ENCODE assay signal across 8 mouse cellular contexts in genomic region chr10:121626186-121626882, GRCm38 (mm10). TPM values are rescaled to one million over a fixed set of nuclear protein-coding genes. Genes with fewer than 3 reads are reported as not detected.
A peak's percentile ranks its signal among the peaks of the same experiment; 100 is the strongest.
DNase-seq lines count a peak whose midpoint lies in the region; ATAC-seq and TF ChIP-seq lines count a peak whose summit lies in the region.

Xpot (minus strand) TSS chr10:121626332.

- TF ChIP-seq CTCF in gastrocnemius, adult 2 months (IDR thresholded peaks at IDR 0.05), result peak; percentile 29
- no peak; the same call in 1 of the 2 replicates for TF ChIP-seq CTCF in hindbrain, postnatal 0 days (IDR thresholded peaks at IDR 0.05; ENCODE audit: low read depth)
- TF ChIP-seq CTCF in left cerebral cortex, adult 2 months (IDR thresholded peaks at IDR 0.05), result peak; percentile 10

- ATAC-seq in common myeloid progenitor, adult 5-6 weeks (replicated peaks; ENCODE audit: low read depth, poor library complexity, severe bottlenecking), result peak; percentile 96
- peak; percentile 100 for ATAC-seq in hindbrain, postnatal 0 days
- ATAC-seq in megakaryocyte, adult 5-6 weeks (ENCODE audit: poor library complexity, severe bottlenecking), result peak; percentile 93

- DNase-seq in ZHBTc4 (ENCODE audit: low read depth, low spot score), result peak; percentile 99
- DNase-seq in gastrocnemius, adult 2 months, result peak; percentile 99
- peak; percentile 99 for DNase-seq in hindbrain, postnatal 0 days (ENCODE audit: low spot score)
- peak; percentile 98 to 99 for DNase-seq in left cerebral cortex, adult 2 months (ENCODE audit: extremely low spot score in 1 of 2, low spot score in 2 of 2)
- DNase-seq in right cerebral cortex, adult 2 months (ENCODE audit: low spot score in 2 of 2), result peak; percentile 98 to 99
- DNase-seq in urinary bladder, postnatal 14 days (ENCODE audit: low spot score), result peak; percentile 99

- H3K4me3 ChIP-seq in gastrocnemius, adult 2 months, result peak within 1 kb of the TSS; percentile 93
- peak within 1 kb of the TSS; percentile 87 for H3K4me3 ChIP-seq in hindbrain, postnatal 0 days (ENCODE audit: low read length)
- H3K4me3 ChIP-seq in left cerebral cortex, adult 2 months, result peak within 1 kb of the TSS; percentile 81

- H3K27ac ChIP-seq in gastrocnemius, adult 2 months, result peak within 1 kb of the TSS; percentile 98
- peak within 1 kb of the TSS; percentile 90 for H3K27ac ChIP-seq in hindbrain, postnatal 0 days
- H3K27ac ChIP-seq in left cerebral cortex, adult 2 months, result peak within 1 kb of the TSS; percentile 90

- no peaks in the 10 kb centered on the region for H3K9me3 ChIP-seq in hindbrain, postnatal 0 days (ENCODE audit: low read length)

- under 1% methylated on average over 65 of the region's 70 CpGs for WGBS in hindbrain, postnatal 0 days

- H3K4me2 ChIP-seq in hindbrain, postnatal 0 days (ENCODE audit: low read depth, low read length), result peak within 1 kb of the TSS; percentile 62

- no peaks in the 10 kb centered on the region for H3K27me3 ChIP-seq in hindbrain, postnatal 0 days (ENCODE audit: insufficient read depth, low read length)

- peak within 1 kb of the TSS; percentile 79 for H3K9ac ChIP-seq in hindbrain, postnatal 0 days (replicated peaks; ENCODE audit: low read length)

- intact Hi-C loops in gastrocnemius, adult 2 months (cut with DNase I), result loop anchor here (5.0 kb wide), 1 partner anchor 39 kb away; the partner anchor contains the start of gene Tbk1
- intact Hi-C loops in left cerebral cortex, adult 2 months (cut with DNase I), result loop anchor here (5.0 kb wide), 1 partner anchor 421 kb away; the partner anchor contains the start of gene Srgap1

- H3K4me1 ChIP-seq in hindbrain, postnatal 0 days (ENCODE audit: insufficient read depth, low read length), result 0 out of 2 replicates have a peak, but pooled peaks cover 4% of the 10 kb centered on the region

- H3K36me3 ChIP-seq in hindbrain, postnatal 0 days (ENCODE audit: insufficient read depth, low read length), result 0 out of 2 replicates have a peak, but pooled peaks cover under 1% of the 10 kb centered on the region

RNA-seq across cellular contexts. Expression of gene Xpot, which starts in this region (rescaled TPM):
- total RNA-seq in common myeloid progenitor, adult 5-6 weeks (2017), result 88.8 and 127 TPM in 2 replicates
- total RNA-seq in gastrocnemius, adult 2 months (2021), result 10 to 100 TPM; 21.6 to 27.8 TPM
- 116 and 132 TPM in 2 replicates for total RNA-seq in hindbrain, postnatal 0 days (2014; rRNA removed)
- polyA plus RNA-seq in hindbrain, postnatal 0 days (2015; fragmentation: Nextera tagmentation; extraction: Ambion mirVana), result 24.0 and 30.2 TPM in 2 replicates
- 10 to 100 TPM; 63.8 to 76.9 TPM for total RNA-seq in left cerebral cortex, adult 2 months (2021)
- total RNA-seq in megakaryocyte, adult 5-6 weeks (2015), result 29.7 and 34.3 TPM in 2 replicates
- total RNA-seq in megakaryocyte, adult 5-6 weeks (2017), result 24.4 and 37.1 TPM in 2 replicates

Comparison
In these comparisons a context has a peak if more than half of its experiments do, and no peak if none do; other contexts are left out.
1. Peak in every context shown above with its lines: DNase-seq, ATAC-seq, H3K4me3 ChIP-seq and H3K27ac ChIP-seq.